Mouse (Mus musculus) small intestine, adult 2 months (tissue): ENCODE measurements around the gene Gcc2. TPM values are rescaled to one million over a fixed set of nuclear protein-coding genes. Genes with fewer than 3 reads are reported as not detected.

Experiments
- H3K27ac ChIP-seq: fragments of 200-500 bp; 2 replicates; pipeline ENCODE4 v1.5.1; 2012; ENCODE audit warnings: low read depth, low read length, control low read depth, inconsistent platforms; ENCODE audit not compliant: insufficient read depth
- H3K27me3 ChIP-seq: fragments of 200-500 bp; 2 replicates; pipeline ENCODE4 v1.6.1; 2012; ENCODE audit warnings: mild to moderate bottlenecking, moderate library complexity, low read length, inconsistent platforms; ENCODE audit not compliant: control insufficient read depth, insufficient read depth
- H3K36me3 ChIP-seq: fragments of 200-500 bp; 2 replicates; pipeline ENCODE4 v1.6.1; 2012; ENCODE audit warnings: mild to moderate bottlenecking, low read length, control low read depth, inconsistent platforms; ENCODE audit not compliant: control insufficient read depth, insufficient read depth
- H3K4me1 ChIP-seq: fragments of 200-500 bp; 2 replicates; pipeline ENCODE4 v1.6.1; 2012; ENCODE audit warnings: low read length, inconsistent platforms, mixed read lengths; ENCODE audit not compliant: control insufficient read depth, insufficient read depth, insufficient read length
- H3K4me3 ChIP-seq: fragments of 200-500 bp; 2 replicates; pipeline ENCODE4 v1.5.1; 2012; ENCODE audit warnings: low read depth, mild to moderate bottlenecking, control low read depth, inconsistent platforms, low read length, moderate library complexity
- CTCF ChIP-seq: fragments of 200-500 bp; IDR thresholded peaks from 2 replicates; pipeline ENCODE4 v1.5.1; 2012; ENCODE audit warnings: low read depth, mild to moderate bottlenecking, control low read depth, inconsistent platforms, low read length, moderate library complexity, mixed read lengths; ENCODE audit not compliant: insufficient replicate concordance, insufficient read length; ENCODE audit errors: extremely low read depth
- POLR2A ChIP-seq: fragments of 200-500 bp; IDR thresholded peaks from 2 replicates; pipeline ENCODE4 v1.6.1; 2012; ENCODE audit warnings: low read depth, mild to moderate bottlenecking, control low read depth, inconsistent platforms, low read length, moderate library complexity
- WGBS: fragments of 180-500 bp; shearing (Covaris S2); methylation state at CpG from one replicate; pipeline ENCODE4 v1.1.7; 2018; 5-methylcytosine and 5-hydroxymethylcytosine counted together
- polyA plus RNA-seq: library from polyadenylated mRNA; depleted of rRNA; stranded (reverse); fragments of >200 nt; gene quantifications from 2 replicates; pipeline ENCODE4 v1.2.3, GENCODE M21; 2012; rRNA removed

Gene Gcc2
- polyA plus RNA-seq, 1 experiment: 6.2 TPM

- Histone ChIP-seq H3K4me1 (peaks cover 10% of the 10 kb centered on the region), H3K36me3 (no peaks in the 10 kb centered on the region; the same call in 1 of the 2 replicates), H3K27me3 (no peaks in the 10 kb centered on the region), H3K27ac (peak overlapping the region; percentile 77), H3K4me3 (peak overlapping the region; percentile 44; the same call in 1 of the 2 replicates)
- TF ChIP-seq CTCF: no peak
- TF ChIP-seq POLR2A: no peak
- 17% methylated on average over 2 of the region's 2 CpGs for WGBS
Measured at GRCm38 (mm10) chr10:58351670-58352069, 96.4 kb downstream of the Gcc2 start.

DNA sequence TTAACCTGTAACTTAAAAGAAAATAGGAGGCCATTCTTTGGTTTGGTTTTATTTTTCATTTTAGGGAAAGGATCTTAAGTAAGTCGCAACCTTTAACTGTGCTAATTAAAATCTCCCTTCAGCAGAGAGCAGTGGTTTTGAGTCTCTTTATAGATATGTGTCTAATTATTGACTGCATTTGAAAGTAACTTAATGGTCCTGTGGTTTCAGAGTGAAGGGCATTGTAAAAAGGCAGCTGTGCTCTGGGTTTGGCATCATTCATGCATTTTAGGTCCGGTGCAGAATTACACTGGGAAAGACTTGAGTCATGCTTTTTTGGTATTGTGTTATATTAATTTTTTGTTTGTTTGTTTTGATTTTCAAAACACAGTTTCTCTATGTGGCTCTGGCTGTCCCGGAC lies 97.1 kb downstream of the Gcc2 start:
- Histone ChIP-seq H3K27me3 (no peaks in the 10 kb centered on the region), H3K36me3 (no peaks in the 10 kb centered on the region; the same call in 1 of the 2 replicates), H3K4me3 (no peak overlapping the region), H3K4me1 (peaks cover 10% of the 10 kb centered on the region), H3K27ac (no peak overlapping the region)
- no peak for TF ChIP-seq CTCF
- TF ChIP-seq POLR2A: no peak
- 69% methylated on average over 3 of the region's 3 CpGs for WGBS

GRCm38 (mm10) chr10:58354561-58354960 lies 99.3 kb downstream of the Gcc2 start:
- H3K27me3 ChIP-seq: no peaks in the 10 kb centered on the region
- WGBS: 8% methylated on average over 3 of the region's 3 CpGs
- TF ChIP-seq CTCF (no peak), POLR2A (no peak)
- H3K4me1 ChIP-seq: peaks cover 10% of the 10 kb centered on the region
- no peak overlapping the region for H3K4me3 ChIP-seq
- H3K36me3 ChIP-seq: no peaks in the 10 kb centered on the region; the same call in 1 of the 2 replicates
- peak overlapping the region; percentile 13 for H3K27ac ChIP-seq

Other genes with a start within 250 kb of the Gcc2 start
- not detected in 2 replicates for gene AW822073, start 30.6 kb upstream of the Gcc2 start, polyA plus RNA-seq
- not detected in 2 replicates for gene Duxf3, start 22.8 kb upstream of the Gcc2 start, polyA plus RNA-seq
- gene Gm4981, start 18.8 kb upstream of the Gcc2 start, polyA plus RNA-seq: not detected in 2 replicates
- gene Lims1, start 68.0 kb downstream of the Gcc2 start, polyA plus RNA-seq: 3.5 and 4.5 TPM in 2 replicates
- gene Ranbp2, start 191.4 kb downstream of the Gcc2 start, polyA plus RNA-seq: 0.71 and 1.3 TPM in 2 replicates
- gene Ccdc138, start 242.5 kb downstream of the Gcc2 start, polyA plus RNA-seq: 0.20 and 0.32 TPM in 2 replicates